Mouse (Mus musculus) thymus, postnatal 10 days (tissue): ENCODE results near the gene Mllt3.

ENCODE experiments used
- DNase-seq, 2 experiments: peaks; one replicate each; pipeline ENCODE4 v3.0.0; 2021; ENCODE audit warnings: low spot score in 2 of 2

Mllt3 gene

DNA sequence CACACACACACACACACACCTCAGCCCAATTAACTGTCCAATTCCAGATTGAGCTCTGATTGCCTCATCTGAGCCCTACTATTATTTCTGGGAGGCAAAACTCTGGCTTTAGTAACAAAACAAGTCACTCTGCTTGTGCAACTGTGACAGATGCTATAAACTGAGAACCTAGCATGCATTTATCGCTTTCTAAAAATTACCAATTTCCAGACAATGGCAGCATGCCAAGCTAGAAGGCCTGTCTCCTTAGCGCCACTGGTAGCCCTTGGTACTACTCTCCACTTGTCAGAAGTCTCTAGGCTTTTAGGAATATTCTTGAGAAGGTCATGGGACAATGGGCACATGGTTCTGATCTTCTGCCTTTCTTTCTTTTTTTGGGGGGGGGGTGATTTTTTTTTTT is 257.4 kb downstream of the Mllt3 start:
- DNase-seq = no peak

DNA sequence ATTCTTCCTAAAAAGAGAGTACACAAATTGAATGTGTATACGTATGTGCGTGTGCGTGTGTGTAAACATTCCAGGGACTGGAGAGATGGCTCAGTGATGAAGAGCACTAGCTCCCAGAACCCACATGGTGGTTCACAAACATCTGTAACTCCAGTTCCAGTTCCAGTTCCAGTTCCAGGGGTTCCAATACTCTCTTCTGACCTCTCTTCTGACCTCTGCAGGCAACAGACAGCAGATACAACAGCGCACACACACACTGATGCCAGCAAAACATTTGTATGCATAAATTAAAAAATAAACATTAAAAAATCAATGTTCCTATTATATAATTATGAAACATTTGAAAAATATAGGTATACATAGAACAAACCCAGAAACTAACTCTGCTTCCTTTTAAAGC is 258.6 kb downstream of the Mllt3 start:
- no peak for DNase-seq

DNA sequence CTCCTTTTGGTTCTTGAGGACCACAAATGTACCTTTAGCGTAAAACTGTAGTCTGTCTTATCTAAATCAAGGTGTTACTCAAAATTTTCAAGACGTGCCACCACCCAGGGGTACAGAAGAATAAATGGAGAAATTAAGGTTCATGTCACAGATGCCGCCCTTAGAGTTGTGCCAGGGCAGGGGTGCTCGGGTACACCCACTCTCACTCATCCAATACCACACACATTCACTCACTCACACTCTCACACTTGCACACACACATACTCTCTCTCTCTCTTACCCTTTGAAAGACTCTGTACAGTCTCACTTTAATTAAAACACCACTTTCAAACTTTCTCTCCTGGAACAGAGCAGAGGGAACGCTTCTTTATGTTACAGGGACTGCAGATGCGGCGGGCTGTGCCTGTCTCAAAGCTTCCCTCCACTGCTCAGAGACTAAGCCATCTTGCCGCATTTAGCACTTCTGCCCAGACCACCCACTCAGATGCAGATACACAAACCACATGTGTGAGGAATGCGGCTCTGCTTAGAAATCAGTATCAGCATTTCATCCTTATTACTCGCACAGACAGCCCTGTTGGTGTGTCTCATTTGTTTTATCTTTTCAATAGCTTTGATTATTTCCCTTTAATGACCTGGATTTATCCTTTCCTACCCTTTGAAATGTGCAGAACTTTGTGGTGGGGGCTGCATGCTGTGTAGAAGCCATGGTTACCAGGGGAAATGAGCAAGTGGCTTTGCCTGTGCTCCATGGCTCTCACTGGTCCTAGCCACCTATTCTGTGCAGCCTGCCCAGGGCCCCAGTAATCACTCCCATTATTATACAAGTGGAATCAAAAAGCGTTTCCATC is 265.2 kb downstream of the Mllt3 start:
- DNase-seq = no peak

DNA sequence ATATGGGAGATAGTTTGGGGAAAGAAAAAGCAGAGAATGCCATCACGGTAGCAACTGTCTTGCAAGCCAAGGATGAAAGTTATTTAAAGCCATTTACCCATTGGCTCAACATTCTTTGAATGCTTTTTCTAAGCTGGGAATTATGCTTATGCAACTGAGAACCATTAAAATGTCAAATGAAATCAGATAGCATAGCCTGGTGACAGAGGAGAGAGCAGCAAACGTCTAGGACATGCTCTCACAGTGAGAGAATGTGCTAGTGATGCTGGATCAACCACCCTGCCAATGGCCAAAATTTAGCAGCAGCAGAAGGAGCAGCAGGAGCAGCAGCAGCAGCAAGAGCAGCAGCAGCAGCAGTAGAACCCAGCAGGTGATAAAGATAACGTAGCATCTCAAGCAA is 267.4 kb downstream of the Mllt3 start:
- no peak for DNase-seq

DNA sequence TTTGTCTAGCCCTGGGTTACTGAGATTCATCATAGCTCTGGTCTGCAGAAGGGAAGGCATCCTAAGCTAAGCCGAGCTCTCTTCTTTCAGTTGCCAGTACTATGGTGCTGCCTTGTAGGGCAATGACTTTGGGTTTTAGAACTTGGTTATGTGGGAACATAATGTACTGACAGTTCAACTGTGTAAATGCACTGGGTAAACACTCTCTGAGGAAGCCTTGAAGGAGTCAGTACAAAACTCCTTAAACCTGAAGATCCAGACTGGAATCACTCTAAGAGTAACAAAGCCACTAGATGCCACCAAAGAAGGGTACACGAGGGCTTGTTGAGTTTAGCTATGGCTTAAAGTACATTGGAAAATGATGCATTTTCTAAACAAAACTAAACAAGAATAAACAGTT is 272.1 kb downstream of the Mllt3 start:
- DNase-seq = no peak

DNA sequence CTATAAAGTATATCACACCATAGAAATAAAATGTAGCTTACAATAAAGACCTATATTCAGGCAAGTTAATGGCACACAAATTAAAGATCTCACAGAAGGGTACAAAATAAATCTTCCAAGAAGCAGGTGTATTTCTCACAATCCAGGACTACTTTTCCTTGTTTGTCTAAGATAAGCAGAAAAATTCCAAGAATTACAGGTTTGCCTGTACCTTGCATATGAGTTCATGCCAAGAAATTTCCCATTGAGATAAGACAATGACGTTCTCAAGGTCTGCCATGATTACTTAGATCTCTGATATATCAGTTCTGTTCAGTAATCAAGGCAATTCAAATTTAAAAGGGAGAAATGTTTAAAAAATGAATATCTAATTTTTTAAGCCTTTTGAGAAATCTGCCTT is 272.9 kb downstream of the Mllt3 start:
- no peak for DNase-seq

DNA sequence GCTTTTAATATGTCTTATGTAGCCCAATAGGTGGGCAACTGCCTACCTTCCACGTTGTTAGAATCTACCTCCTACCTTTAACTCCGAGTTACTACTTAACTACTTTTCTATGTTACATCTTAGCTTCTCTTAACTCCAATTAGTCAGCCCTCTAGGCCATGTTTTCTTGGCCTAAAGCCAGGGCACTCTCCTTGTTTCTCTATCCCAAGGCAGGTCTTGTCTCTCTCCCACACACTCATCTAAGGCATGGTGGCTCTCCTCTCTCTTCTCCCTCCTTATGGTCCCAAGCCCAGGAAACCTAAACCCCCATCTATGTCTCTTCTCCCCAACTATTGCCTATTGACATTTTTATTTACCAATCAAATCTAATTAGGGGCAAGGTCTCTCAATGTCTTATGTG is 273.5 kb downstream of the Mllt3 start:
- no peak for DNase-seq

DNA sequence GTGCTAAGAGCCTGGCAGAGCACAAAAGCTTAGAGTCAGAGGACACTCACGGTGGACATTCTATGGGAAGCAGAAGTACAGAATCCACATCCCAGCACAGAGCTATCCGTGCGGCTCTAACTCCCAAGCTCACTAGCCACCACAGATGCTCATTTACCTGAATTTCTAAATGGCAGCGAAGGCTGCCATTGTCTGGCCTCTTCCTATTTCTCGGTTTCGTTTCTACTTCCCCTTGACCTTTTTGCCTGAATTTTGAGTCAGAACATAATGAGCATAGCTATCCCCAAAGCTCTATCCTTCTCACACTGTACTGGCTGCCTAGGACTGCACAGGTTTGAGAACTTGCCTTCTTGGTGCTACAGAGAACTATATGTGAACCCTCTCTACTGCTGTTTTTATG is 274.1 kb downstream of the Mllt3 start:
- DNase-seq = no peak

DNA sequence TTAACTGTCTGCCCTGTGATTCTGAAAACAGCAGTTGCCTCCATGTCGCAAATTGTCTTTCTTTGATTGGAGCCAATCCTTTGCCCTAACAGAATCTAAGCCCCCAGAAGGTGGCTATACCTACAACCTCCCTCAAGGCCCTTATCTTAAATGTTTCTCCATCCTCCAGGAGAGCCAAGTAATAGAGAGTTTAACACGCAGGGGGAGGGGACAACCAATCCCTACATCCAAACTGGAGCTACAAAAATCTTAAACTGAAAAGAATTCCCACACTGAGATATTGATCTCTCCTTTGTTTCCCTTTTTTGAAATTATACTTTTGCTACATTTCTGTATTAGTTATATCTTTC is 281.7 kb downstream of the Mllt3 start:
- no peak for DNase-seq

DNA sequence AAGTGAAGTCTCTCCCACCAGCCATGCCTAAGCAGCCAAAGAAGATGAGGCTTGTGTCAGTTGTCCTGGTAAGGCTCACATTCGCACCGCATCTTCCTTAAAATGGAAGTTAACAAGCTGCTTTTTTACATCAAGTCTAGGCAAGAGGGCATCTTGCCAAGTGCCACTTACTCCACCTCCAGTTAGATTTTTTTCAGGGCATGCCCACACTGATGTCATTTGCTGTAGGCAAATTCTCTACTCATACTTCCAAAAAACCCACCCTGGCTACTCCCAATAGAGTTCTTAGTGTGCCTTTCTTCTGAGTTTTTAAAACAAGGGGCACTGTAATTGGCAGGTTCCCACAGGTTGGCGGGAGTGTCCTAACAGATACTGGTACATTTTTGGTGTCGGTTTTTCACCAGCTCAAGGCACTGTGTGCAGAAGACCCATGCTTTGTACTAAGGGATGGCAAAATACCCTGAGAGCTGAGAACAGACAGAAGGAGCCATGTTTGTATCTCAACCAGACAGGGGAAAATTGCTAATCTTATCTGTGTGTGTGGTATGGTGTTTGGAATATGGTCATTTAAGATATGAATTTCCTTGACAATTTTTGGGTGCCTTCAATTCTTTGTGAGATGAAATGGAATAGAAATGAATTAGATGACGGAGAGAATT is 282.2 kb downstream of the Mllt3 start:
- DNase-seq = no peak

DNA sequence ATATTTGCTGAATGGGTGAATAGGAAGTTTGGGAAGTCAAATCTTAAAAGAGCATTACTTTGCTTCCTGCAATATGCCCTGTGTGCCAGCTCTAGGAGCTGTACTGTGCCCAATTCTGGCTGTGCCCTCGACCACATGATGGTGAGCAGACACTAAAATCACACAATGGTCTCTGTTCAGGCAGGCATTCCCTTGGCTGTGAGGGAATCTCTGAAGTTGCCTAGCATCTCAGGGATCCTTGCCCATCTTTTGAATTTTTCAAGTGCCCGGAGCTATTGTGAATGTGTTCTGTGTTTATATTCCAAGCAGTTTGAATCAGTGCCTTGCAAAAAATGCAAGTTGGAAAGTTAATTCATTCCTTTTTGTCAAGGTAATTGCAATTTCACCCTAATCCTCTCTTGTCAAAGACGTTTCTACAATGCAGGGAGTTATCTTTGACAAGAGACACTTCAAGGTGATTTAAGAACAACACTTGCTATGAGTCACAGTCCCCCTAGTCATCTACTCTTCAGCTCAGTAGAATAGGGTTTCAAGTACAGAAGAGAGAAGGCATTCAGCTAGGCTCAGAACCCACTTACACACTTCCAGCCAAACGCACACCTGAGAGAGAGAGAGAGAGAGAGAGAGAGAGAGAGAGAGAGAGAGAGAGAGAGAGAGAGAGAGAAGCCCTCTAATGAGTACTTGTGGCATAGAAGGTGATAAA is 283.5 kb downstream of the Mllt3 start:
- DNase-seq = no peak

DNA sequence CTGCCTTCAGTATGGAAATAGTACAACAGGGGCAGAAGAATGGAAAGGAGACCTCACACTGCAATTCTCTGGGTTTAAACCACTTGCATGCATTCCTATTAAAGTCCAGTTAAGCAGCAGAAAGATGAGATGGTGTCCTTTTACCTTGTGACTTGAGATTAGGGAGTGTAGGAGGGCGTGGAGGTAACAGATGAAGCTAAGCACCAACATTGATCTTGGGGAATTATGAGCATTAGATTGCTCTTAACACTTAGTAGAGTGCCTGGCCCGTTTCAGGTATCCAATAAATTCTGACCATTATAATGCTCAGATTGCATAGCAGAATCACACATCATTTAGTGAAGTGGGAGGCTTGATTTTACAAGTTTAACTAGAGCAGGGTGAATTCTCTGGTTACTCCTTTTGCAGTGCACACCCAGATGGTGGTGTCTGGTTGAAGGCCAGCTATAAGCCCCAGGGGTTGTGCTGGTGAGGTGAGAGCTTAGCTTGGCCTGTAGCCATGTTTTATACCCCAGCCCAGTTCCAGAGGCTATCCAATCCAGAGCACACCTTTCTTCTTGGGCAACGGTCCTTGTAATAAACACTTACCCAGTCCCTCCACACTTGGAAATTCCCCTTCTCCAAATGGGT is 288.0 kb downstream of the Mllt3 start:
- DNase-seq = no peak

DNA sequence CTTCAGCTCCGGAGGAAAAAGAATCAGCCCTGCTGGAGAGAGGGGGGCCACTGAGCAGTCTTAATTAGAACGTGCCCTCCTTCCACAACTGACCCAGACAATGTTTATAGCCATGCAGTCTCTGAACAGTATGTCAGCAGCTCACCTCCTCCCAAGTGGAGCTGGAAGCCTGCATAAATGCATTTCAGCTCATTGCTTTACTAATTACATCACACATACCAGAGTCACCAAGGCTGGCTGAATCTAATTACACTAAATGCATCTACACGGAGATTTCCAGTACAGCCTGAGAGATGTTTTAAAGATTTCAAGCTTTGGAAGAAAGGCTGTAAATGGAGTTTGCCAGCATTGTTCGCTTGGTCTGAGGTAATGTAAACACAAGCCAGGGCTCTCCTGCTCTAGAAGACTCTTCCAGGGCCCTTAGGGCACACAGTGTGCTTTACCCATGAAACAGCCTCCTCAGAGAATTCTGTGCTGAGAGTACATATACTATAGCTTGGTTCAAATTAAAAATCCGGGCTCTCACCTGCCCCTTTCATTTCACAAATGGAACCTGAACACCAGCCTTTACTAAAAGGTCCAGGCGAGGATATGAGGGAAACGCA is 293.5 kb downstream of the Mllt3 start:
- no peak for DNase-seq

DNA sequence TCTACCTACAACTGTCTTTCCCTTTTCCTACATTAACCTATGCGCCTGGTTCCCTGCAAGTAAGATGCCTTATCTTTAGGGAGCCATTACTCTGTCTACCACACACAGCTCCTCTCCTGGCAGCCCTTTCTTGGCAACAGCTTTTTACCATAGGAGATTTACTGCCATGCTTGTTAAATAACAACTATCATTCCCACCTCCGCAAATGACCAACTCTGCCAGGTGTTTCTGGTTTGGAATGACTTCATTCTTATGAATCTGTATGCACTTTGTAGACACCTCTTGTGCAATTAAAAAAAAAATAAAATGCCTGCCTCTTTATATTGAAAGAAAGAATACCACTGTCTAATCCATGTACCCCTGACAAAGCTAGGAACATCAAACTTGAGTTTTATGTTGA is 294.1 kb downstream of the Mllt3 start:
- no peak for DNase-seq

DNA sequence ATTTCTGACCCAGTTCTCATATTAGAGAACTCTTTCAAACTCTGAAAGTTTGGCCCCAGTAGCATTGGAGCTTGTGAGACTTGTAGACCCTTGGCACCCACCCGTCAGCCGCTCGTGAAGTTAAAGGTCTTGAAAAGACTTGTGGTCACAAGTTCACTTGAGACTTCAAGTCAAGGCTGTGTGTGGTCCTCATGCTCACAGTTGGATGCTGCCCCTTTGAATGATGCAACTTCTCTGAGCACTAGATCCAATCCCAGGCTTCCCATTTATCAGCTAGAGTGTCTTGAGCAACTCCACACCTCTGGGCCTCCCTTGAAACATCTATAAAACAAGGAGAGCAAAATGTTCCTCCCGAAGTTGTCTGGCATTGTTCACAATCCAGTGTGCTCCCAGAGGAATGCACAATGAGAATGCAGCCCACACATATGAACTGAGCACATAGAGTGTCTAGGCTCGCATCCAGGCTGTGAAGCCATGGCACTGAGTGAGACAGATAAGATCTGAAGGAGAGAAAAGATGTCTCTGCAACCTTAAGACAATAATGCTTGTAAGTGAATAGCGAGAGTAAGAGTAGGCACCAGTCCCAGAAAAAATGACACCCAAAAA is 295.9 kb downstream of the Mllt3 start:
- DNase-seq = no peak

DNA sequence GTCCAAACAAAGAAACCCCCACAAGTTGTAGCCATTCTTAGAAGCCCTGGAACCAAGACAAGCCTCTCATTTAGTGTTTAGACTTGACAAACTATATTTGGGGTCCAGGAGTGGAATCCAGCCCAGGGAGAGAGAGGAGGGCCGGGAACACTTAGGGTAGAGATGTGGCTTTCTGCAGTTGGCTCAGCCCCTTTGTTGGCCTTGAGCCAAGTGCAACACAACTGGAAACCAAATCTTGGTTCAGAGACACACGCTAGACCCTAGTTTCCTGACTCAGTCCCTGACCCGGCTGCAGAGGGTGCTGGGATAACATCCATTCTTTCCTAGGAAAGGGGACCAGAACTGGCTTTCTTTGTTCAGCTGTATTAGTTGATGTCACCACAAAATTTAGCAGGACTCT is 296.4 kb downstream of the Mllt3 start:
- no peak for DNase-seq

DNA sequence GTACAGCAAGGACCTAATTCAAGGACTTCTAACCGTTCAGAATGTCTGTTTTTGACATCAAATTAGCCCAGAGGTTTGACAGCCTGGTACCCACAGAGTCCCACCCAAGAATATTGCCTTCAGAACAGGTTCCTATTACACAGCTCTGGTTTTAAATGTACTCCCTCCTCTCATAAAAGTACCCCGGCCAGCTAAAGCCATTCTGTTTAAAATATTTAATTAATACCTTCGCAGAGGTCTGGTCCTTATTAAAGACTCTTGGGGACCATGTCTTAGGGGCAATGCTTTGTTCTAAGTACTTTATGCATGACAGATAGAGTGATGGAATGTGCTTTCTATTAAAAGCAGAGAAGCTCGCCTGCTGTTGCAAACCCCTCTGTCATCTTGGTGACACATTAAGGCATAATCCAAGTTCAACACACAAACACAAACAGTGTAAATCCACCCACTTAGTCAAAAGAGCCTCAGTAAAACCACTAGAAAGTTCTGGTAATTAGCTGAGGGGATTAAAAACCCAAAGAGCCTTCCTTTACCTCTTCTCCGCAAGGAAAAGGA is 302.0 kb downstream of the Mllt3 start:
- DNase-seq = no peak

DNA sequence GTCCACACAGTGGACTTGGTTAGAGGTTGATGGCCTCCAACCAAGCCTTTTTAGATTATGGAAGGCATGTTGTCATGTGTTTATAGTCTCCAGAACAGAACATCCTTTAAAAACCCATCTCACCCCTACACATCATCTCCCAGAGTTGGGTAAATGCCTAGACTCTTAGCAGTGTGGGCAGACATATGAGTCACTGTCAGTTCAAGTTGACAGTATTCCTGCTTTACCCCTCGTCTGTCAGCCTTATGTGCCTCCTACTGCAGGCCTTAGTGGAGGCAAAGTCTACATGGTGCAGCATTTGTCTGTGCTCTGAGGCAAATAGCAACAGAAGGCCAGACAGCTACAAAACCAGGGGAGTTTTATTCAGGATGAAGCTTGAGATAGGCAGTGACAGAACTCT is 304.6 kb downstream of the Mllt3 start:
- DNase-seq = no peak

DNA sequence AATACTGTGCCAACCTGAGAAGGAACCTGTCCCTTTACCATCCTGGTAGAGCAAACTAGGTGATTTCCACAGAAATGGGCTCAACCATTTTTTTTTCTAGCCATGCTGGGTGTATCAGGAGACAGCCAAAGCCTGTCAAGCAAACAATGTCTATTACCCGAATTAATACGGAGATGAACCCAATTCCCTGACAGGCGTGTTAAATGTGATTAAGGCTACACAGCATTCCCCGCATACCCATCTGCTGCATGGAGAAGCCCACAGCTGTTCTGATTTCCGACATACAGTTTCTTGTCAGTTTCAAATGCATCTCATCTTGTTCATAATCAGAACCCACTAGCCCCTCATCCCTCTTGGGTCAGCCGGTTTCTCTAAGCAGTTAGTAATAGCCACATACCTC is 309.7 kb downstream of the Mllt3 start:
- DNase-seq = no peak
